Mouse (Mus musculus) myocyte (in vitro differentiated cells): ENCODE data around the gene Pax5. TPM values are rescaled to one million over a fixed set of nuclear protein-coding genes. Genes with fewer than 3 reads are reported as not detected.

Experiments used
- H3K27me3 ChIP-seq: one replicate; pipeline ENCODE4 v1.6.1; 2011; ENCODE audit not compliant: control insufficient read depth, insufficient read depth, insufficient read length
- H3K36me3 ChIP-seq: one replicate; pipeline ENCODE4 v1.6.1; 2011; ENCODE audit not compliant: control insufficient read depth, insufficient read depth
- H3K4me2 ChIP-seq: one replicate; pipeline ENCODE4 v1.6.1; 2011; ENCODE audit warnings: low read depth, control low read depth
- H3K4me3 ChIP-seq: one replicate; pipeline ENCODE4 v1.5.1; 2011; ENCODE audit warnings: mild to moderate bottlenecking, control low read depth, moderate library complexity
- H3K79me2 ChIP-seq: one replicate; pipeline ENCODE4 v1.6.1; 2011; ENCODE audit not compliant: control insufficient read depth, insufficient read depth
- H3ac ChIP-seq: one replicate; pipeline ENCODE4 v1.6.1; 2011; ENCODE audit not compliant: control insufficient read depth, insufficient read length
- CEBPB ChIP-seq: IDR thresholded peaks from 2 replicates; pipeline ENCODE4 v1.6.1; 2011; ENCODE audit warnings: mild to moderate bottlenecking, moderate library complexity; ENCODE audit not compliant: poor library complexity, insufficient read depth, severe bottlenecking
- E2F4 ChIP-seq: IDR thresholded peaks from one replicate; pipeline ENCODE4 v1.6.1; 2011; ENCODE audit warnings: mild to moderate bottlenecking, control low read depth, moderate library complexity; ENCODE audit not compliant: insufficient read depth
- MAX ChIP-seq: IDR thresholded peaks from one replicate; pipeline ENCODE4 v1.6.1; 2011; ENCODE audit warnings: low read depth, mild to moderate bottlenecking, control low read depth
- MYOD1 ChIP-seq, 3 experiments: IDR thresholded peaks; one replicate each; pipeline ENCODE4 v1.6.1; 2011; ENCODE audit warnings: control low read depth in 2 of 3, low read depth in 2 of 3, mild to moderate bottlenecking in 2 of 3, moderate library complexity in 1 of 3; ENCODE audit not compliant: insufficient read length in 2 of 3, control insufficient read depth in 1 of 3
- MYOG ChIP-seq, 3 experiments: IDR thresholded peaks; one replicate each; pipeline ENCODE4 v1.6.1; 2011; ENCODE audit warnings: control low read depth in 2 of 3, low read depth in 2 of 3, mild to moderate bottlenecking in 2 of 3; ENCODE audit not compliant: insufficient read length in 2 of 3, control insufficient read depth in 1 of 3, insufficient read depth in 1 of 3
- POLR2A ChIP-seq: IDR thresholded peaks from one replicate; pipeline ENCODE4 v1.6.1; 2011; ENCODE audit warnings: low read depth, mild to moderate bottlenecking, control low read depth, moderate library complexity; ENCODE audit not compliant: insufficient read length
- POLR2AphosphoS2 ChIP-seq: IDR thresholded peaks from one replicate; pipeline ENCODE4 v1.6.1; 2011; ENCODE audit warnings: low read depth, control low read depth; ENCODE audit not compliant: insufficient read length
- REST ChIP-seq: IDR thresholded peaks from one replicate; pipeline ENCODE4 v1.6.1; 2011; ENCODE audit warnings: mild to moderate bottlenecking, control low read depth, moderate library complexity; ENCODE audit not compliant: insufficient read depth, insufficient read length
- SRF ChIP-seq: IDR thresholded peaks from one replicate; pipeline ENCODE4 v1.6.1; 2011; ENCODE audit warnings: low read depth; ENCODE audit not compliant: control insufficient read depth, insufficient read length
- TCF12 ChIP-seq: IDR thresholded peaks from one replicate; pipeline ENCODE4 v1.6.1; 2011; ENCODE audit warnings: mild to moderate bottlenecking, control low read depth; ENCODE audit not compliant: poor library complexity, insufficient read depth, severe bottlenecking
- TCF3 ChIP-seq: IDR thresholded peaks from one replicate; pipeline ENCODE4 v1.6.1; 2011; ENCODE audit warnings: low read depth, control low read depth; ENCODE audit not compliant: insufficient read length
- USF1 ChIP-seq: IDR thresholded peaks from one replicate; pipeline ENCODE4 v1.6.1; 2011; ENCODE audit warnings: low read depth, mild to moderate bottlenecking, control low read depth, moderate library complexity
- polyA plus RNA-seq: library from polyadenylated mRNA; unstranded; fragments of >200 nt; fragmentation: generic; extraction: Trizol; gene quantifications from one replicate; pipeline ENCODE4 v1.2.1, GENCODE M21; 2012; ENCODE audit warnings: missing spikeins

Pax5 gene
- polyA plus RNA-seq, 1 experiment: 0.01 TPM

- H3K36me3 ChIP-seq: no peaks in the 10 kb centered on the region
- H3K79me2 ChIP-seq: no peaks in the 10 kb centered on the region
- H3K27me3 ChIP-seq: peaks cover 67% of the 10 kb centered on the region
- no peak for TF ChIP-seq CEBPB
- no peak for TF ChIP-seq POLR2A
- TF ChIP-seq MAX: no peak
- no peak for TF ChIP-seq POLR2AphosphoS2
- no peak for TF ChIP-seq E2F4
- no peak for TF ChIP-seq MYOG (IDR thresholded peaks at IDR 0.05; ENCODE audit: control insufficient read depth in 1 of 3, insufficient read depth in 1 of 3, insufficient read length in 2 of 3, low read depth in 2 of 3)
- no peak for TF ChIP-seq SRF
- no peak for TF ChIP-seq TCF3
- no peak for TF ChIP-seq TCF12
- no peak for TF ChIP-seq MYOD1 (IDR thresholded peaks at IDR 0.05; ENCODE audit: control insufficient read depth in 1 of 3, insufficient read length in 2 of 3, low read depth in 2 of 3)
- TF ChIP-seq REST: no peak
- no peak for TF ChIP-seq USF1
- no peak overlapping the region for H3ac ChIP-seq
- no peak overlapping the region for H3K4me3 ChIP-seq
- no peak overlapping the region for H3K4me2 ChIP-seq
Observed at GRCm38 (mm10) chr4:44715621-44716160, 5.4 kb upstream of the Pax5 start.

- TF ChIP-seq E2F4 (no peak), MYOG (IDR thresholded peaks at IDR 0.05; ENCODE audit: control insufficient read depth in 1 of 3, insufficient read depth in 1 of 3, insufficient read length in 2 of 3, low read depth in 2 of 3) (no peak), REST (no peak), TCF12 (no peak), USF1 (no peak), POLR2AphosphoS2 (no peak), MYOD1 (IDR thresholded peaks at IDR 0.05; ENCODE audit: control insufficient read depth in 1 of 3, insufficient read length in 2 of 3, low read depth in 2 of 3) (no peak), SRF (no peak), TCF3 (no peak), MAX (no peak), CEBPB (no peak), POLR2A (no peak)
- Histone ChIP-seq H3K79me2 (no peaks in the 10 kb centered on the region), H3K36me3 (no peaks in the 10 kb centered on the region), H3K4me2 (no peak overlapping the region), H3K27me3 (peaks cover 66% of the 10 kb centered on the region), H3ac (no peak overlapping the region), H3K4me3 (no peak overlapping the region)
Observed at GRCm38 (mm10) chr4:44714111-44714621, 3.9 kb upstream of the Pax5 start.

GRCm38 (mm10) chr4:44713554-44714051 lies 3.3 kb upstream of the Pax5 start:
- no peak overlapping the region for H3K4me2 ChIP-seq
- H3K36me3 ChIP-seq: no peaks in the 10 kb centered on the region
- H3K79me2 ChIP-seq: no peaks in the 10 kb centered on the region
- no peak for TF ChIP-seq POLR2A
- TF ChIP-seq POLR2AphosphoS2: no peak
- no peak for TF ChIP-seq E2F4
- TF ChIP-seq MYOG (IDR thresholded peaks at IDR 0.05; ENCODE audit: control insufficient read depth in 1 of 3, insufficient read depth in 1 of 3, insufficient read length in 2 of 3, low read depth in 2 of 3): no peak
- no peak for TF ChIP-seq TCF3
- TF ChIP-seq CEBPB: no peak
- no peak for TF ChIP-seq USF1
- no peak for TF ChIP-seq REST
- no peak for TF ChIP-seq TCF12
- no peak for TF ChIP-seq MYOD1 (IDR thresholded peaks at IDR 0.05; ENCODE audit: control insufficient read depth in 1 of 3, insufficient read length in 2 of 3, low read depth in 2 of 3)
- TF ChIP-seq MAX: no peak
- no peak for TF ChIP-seq SRF
- no peak overlapping the region for H3K4me3 ChIP-seq
- H3K27me3 ChIP-seq: peaks cover 70% of the 10 kb centered on the region
- no peak overlapping the region for H3ac ChIP-seq

DNA sequence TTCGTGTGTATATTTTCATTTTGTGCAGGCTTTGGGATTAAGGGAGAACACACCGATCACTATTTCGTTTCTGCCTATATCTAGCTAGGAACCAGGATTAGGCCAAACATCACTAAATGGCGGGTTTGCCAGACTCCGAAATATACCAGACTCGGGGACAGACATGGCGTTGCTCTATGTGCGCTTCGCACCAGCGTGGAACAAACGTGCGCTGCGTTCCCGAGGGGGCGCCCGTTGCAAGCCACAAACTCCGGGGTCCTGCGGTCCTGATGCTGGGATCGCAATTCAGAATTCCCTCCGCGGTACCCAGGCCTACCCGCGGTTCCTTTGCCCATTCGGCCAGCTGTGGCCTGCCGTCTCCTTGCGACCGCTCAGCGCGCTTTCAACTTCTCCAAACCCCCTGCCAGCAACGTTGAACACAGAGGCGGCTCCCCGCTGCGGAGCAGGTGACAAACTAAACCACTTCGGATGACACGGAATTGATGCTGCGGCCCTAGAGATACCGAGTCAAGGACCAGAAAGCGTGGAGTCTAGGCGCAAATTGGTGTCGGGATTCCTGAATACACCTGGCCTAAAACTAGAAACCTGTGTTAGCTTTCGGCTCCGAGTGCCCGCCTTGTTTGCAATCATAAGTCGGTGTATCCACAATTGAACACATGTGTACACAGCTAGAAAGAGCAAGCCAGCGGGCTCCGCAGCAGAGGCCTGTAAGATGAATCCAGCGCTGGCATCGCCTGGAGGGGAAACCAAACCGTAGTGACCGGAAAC lies 2.7 kb upstream of the Pax5 start:
- TF ChIP-seq USF1: no peak
- TF ChIP-seq POLR2A: no peak
- no peak for TF ChIP-seq MYOD1 (IDR thresholded peaks at IDR 0.05; ENCODE audit: control insufficient read depth in 1 of 3, insufficient read length in 2 of 3, low read depth in 2 of 3)
- no peak for TF ChIP-seq E2F4
- no peak for TF ChIP-seq CEBPB
- TF ChIP-seq REST: no peak
- no peak for TF ChIP-seq SRF
- no peak for TF ChIP-seq MYOG (IDR thresholded peaks at IDR 0.05; ENCODE audit: control insufficient read depth in 1 of 3, insufficient read depth in 1 of 3, insufficient read length in 2 of 3, low read depth in 2 of 3)
- no peak for TF ChIP-seq TCF12
- TF ChIP-seq MAX: no peak
- TF ChIP-seq TCF3: no peak
- TF ChIP-seq POLR2AphosphoS2: no peak
- H3K27me3 ChIP-seq: peaks cover 68% of the 10 kb centered on the region
- H3K4me2 ChIP-seq: no peak overlapping the region
- no peak overlapping the region for H3K4me3 ChIP-seq
- H3ac ChIP-seq: no peak overlapping the region
- H3K79me2 ChIP-seq: no peaks in the 10 kb centered on the region
- H3K36me3 ChIP-seq: no peaks in the 10 kb centered on the region
